Mouse (Mus musculus) brain, embryonic 18.5 days (tissue): ENCODE data around the gene Ddx21.

Source experiments
- DNase-seq: peaks from one replicate; pipeline ENCODE4 v3.0.0-alpha.2; 2012; ENCODE audit warnings: low read depth, low spot score

Ddx21 gene

GRCm38 (mm10) chr10:62570126-62570871, 31.8 kb downstream of the Ddx21 start:
- no peak for DNase-seq

GRCm38 (mm10) chr10:62568861-62569260, 33.2 kb downstream of the Ddx21 start:
- no peak for DNase-seq

GRCm38 (mm10) chr10:62557736-62558135, 44.3 kb downstream of the Ddx21 start:
- DNase-seq: no peak

GRCm38 (mm10) chr10:62556558-62556901, 45.6 kb downstream of the Ddx21 start:
- DNase-seq: no peak

GRCm38 (mm10) chr10:62555705-62556557, 46.1 kb downstream of the Ddx21 start:
- no peak for DNase-seq

- DNase-seq: no peak
These were observed 48.4 kb downstream of the Ddx21 start for GRCm38 (mm10) chr10:62553611-62554091.

GRCm38 (mm10) chr10:62550787-62551300, 51.2 kb downstream of the Ddx21 start:
- DNase-seq: no peak

GRCm38 (mm10) chr10:62549523-62550166, 52.4 kb downstream of the Ddx21 start:
- DNase-seq: no peak

GRCm38 (mm10) chr10:62546441-62546840, 55.6 kb downstream of the Ddx21 start:
- DNase-seq: no peak

DNA sequence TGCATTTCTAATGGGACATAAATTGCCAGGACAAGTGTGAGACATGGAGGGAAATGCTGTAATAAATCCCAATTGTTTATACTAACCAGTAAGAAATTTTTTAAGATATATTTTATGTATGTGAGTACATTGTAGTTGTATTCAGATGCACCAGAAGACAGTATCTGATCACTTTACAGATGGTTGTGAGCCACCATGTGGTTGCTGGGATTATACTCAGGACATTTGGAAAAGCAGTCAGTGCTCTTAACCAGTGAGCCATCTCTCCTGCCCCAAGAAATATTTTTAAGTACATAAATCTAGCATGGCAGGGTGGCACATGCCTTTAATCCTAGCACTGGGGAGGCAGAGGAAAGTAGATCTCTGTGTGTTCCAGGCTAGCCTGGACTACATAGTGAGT, 56.3 kb downstream of the Ddx21 start:
- DNase-seq: no peak

GRCm38 (mm10) chr10:62544316-62544715, 57.8 kb downstream of the Ddx21 start:
- no peak for DNase-seq

- DNase-seq: no peak
These were observed 58.7 kb downstream of the Ddx21 start for GRCm38 (mm10) chr10:62543399-62543808.

- no peak for DNase-seq
These were observed 59.2 kb downstream of the Ddx21 start for GRCm38 (mm10) chr10:62542928-62543327.

GRCm38 (mm10) chr10:62542507-62542906, 59.6 kb downstream of the Ddx21 start:
- no peak for DNase-seq

DNA sequence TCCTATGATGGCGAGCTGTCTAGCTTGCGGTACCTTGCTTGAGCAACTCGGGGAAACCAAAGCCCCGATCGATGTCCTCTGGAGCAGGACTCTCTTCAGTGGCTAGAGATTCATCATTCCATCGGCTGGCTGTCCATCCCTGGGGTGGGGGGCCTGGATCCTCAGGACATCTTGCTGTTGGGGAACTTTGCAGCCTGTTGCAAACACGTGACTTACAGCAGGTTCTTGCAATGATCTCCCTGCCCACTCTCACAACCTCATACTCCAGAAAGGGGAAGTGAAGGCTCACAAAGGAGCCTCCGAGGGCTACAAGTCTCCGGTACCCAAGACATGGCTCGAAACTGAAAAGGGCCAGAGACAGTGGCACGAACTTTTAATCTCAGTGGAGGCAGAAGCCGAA, 60.6 kb downstream of the Ddx21 start:
- no peak for DNase-seq

- no peak for DNase-seq
These were observed 61.3 kb downstream of the Ddx21 start for GRCm38 (mm10) chr10:62540800-62541199.

DNA sequence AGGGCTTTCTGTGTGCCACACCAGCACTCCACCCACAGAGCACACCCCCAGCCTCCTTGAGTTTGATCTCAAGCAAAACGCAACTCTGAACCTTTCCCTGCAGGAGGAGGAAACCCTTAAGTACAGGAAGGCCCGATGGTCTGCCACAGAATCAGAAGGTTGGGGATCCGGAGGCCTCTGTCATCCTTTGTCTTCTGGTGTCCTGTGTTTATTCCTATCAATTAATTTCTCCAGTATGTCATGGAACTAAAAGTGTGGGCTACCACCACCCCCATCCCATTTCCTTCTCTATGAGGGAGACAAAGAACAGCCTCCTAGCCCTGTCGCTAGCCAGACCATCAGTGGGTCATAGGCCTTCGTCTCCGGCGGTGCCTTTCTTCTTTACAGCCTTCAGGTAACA, 67.6 kb downstream of the Ddx21 start:
- DNase-seq: no peak

GRCm38 (mm10) chr10:62532832-62533231, 69.2 kb downstream of the Ddx21 start:
- DNase-seq: no peak
